Mouse (Mus musculus): ENCODE data around the gene Klk12. TPM values are rescaled to one million over a fixed set of nuclear protein-coding genes. Genes with fewer than 3 reads are reported as not detected.
A peak's percentile ranks its signal among the peaks of the same experiment; 100 is the strongest.

Gene Klk12
- total RNA-seq, 2 experiments from 2014 or later: not detected

DNA sequence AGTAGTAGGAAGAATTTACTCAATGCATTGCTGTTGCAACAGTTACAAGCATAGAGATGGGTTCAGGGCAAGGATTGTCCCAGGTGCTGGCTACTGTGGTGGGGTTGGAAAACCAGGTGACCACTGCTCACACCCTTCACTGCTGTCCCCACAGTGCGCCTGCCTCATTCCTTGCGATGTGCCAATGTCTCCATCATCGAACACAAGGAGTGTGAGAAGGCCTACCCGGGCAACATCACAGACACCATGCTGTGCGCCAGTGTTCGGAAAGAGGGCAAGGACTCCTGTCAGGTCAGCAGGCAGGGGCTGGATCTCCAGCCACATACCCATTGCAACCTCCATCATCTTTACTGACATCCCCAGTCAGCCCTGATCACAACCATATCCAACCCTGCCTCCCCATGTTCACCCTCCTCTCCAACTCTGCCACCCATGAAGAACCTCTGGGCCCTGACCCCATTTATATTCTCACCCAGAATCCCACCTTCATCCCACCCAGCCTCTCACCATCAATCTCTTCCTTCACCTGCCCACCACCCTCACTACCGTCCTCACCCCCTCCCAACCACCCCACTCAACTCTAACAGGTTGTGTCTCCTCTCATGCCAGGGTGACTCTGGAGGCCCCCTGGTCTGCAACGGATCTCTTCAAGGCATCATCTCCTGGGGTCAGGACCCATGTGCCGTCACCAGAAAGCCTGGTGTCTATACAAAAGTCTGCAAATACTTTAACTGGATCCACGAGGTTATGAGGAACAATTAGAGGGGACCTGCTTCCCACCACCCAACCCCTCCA lies 9.7 kb downstream of the Klk12 start:
- no peak overlapping the region for H3K4me3 ChIP-seq
- H3K27ac ChIP-seq: no peak overlapping the region
- TF ChIP-seq CTCF (IDR thresholded peaks at IDR 0.05): no peak
- no peak for DNase-seq
- intact Hi-C loops (cut with DNase I): no loop called here

GRCm38 (mm10) chr7:43780241-43780640 lies 11.5 kb downstream of the Klk12 start:
- no peak overlapping the region for H3K4me3 ChIP-seq
- no peak for TF ChIP-seq CTCF (IDR thresholded peaks at IDR 0.05)
- H3K27ac ChIP-seq: peak overlapping the region; percentile 3; the same call in 1 of the 2 replicates
- DNase-seq: no peak
- intact Hi-C loops (cut with DNase I): loop anchor here (5.0 kb wide), 1 partner anchor 98 kb away; no protein-coding TSS in a partner anchor

GRCm38 (mm10) chr7:43780746-43781145 lies 12.0 kb downstream of the Klk12 start, which contains the start of gene Klk10:
Klk10 (plus strand) TSS chr7:43781035.
- Histone ChIP-seq H3K27ac (peak within 1 kb of the TSS; percentile 3; the same call in 1 of the 2 replicates), H3K4me3 (peak within 1 kb of the TSS; percentile 13; the same call in 1 of the 2 replicates)
- DNase-seq: no peak
- TF ChIP-seq CTCF (IDR thresholded peaks at IDR 0.05): no peak
- intact Hi-C loops (cut with DNase I): loop anchor here (5.0 kb wide), 1 partner anchor 98 kb away; no protein-coding TSS in a partner anchor

- intact Hi-C loops (cut with DNase I): loop anchor here (5.0 kb wide), 1 partner anchor 99 kb away; no protein-coding TSS in a partner anchor
- no peak overlapping the region for H3K27ac ChIP-seq
- no peak for DNase-seq
- H3K4me3 ChIP-seq: no peak overlapping the region; the same call in 1 of the 2 replicates
- no peak for TF ChIP-seq CTCF (IDR thresholded peaks at IDR 0.05)
Measured at GRCm38 (mm10) chr7:43781541-43781940, 12.8 kb downstream of the Klk12 start.

- intact Hi-C loops (cut with DNase I): loop anchor here (5.0 kb wide), 1 partner anchor 100 kb away; no protein-coding TSS in a partner anchor
- peak; percentile 72 for TF ChIP-seq CTCF (IDR thresholded peaks at IDR 0.05)
- H3K4me3 ChIP-seq: peak overlapping the region; percentile 65
- DNase-seq: peak; percentile 78
- H3K27ac ChIP-seq: no peak overlapping the region
Measured at GRCm38 (mm10) chr7:43782275-43783265, 13.9 kb downstream of the Klk12 start.

DNA sequence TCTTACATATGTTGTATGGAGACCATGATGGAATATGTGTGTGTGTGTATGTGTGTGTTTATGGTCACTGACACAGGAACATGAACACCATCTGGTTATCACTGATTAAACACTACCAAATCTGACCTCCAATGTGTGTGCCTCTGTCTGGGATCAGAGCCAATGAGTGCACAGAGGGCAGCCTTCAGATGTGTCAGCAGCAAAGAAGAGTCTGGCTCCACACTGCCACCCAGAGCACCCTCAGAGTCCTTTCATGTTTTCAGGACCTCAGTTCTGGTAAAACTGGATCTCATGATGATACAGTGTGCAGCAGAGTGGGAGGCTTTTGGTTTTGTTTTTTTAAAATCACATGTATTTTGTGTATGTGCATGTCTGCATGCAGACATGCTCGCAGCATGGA lies 16.6 kb downstream of the Klk12 start:
- Histone ChIP-seq H3K27ac (no peak overlapping the region), H3K4me3 (no peak overlapping the region)
- intact Hi-C loops (cut with DNase I): no loop called here
- no peak; the same call in 1 of the 2 replicates for TF ChIP-seq CTCF (IDR thresholded peaks at IDR 0.05)
- DNase-seq: no peak

- H3K27ac ChIP-seq: no peak overlapping the region
- intact Hi-C loops (cut with DNase I): no loop called here
- H3K4me3 ChIP-seq: no peak overlapping the region
Measured at GRCm38 (mm10) chr7:43788096-43788495, 19.4 kb downstream of the Klk12 start.

DNA sequence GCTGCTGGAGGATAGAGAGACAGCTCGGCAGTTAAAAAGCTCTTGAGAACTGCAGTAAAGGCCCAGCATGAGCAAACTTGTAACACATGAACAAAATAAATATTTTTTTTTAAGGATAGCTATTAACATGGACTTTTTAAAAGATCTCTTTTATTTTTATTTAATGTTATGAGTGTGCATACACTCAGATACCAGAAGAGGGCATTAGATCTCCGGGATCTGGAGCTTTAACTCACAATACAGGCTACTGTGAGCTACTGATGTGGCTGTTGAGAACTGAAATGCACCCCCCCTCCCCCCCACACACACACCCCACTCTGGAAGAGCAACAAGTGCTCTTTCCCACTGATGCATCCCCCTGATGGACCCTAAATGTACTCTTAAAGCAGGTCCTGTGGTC lies 20.6 kb downstream of the Klk12 start:
- no peak overlapping the region for H3K4me3 ChIP-seq
- intact Hi-C loops (cut with DNase I): no loop called here
- no peak overlapping the region for H3K27ac ChIP-seq
- no peak for DNase-seq
- peak; percentile 27 for TF ChIP-seq CTCF (IDR thresholded peaks at IDR 0.05)

More at GRCm38 (mm10) chr7:43788096-43788495, 19.4 kb downstream of the Klk12 start:
- no peak for DNase-seq
- no peak for TF ChIP-seq CTCF (IDR thresholded peaks at IDR 0.05)

DNA sequence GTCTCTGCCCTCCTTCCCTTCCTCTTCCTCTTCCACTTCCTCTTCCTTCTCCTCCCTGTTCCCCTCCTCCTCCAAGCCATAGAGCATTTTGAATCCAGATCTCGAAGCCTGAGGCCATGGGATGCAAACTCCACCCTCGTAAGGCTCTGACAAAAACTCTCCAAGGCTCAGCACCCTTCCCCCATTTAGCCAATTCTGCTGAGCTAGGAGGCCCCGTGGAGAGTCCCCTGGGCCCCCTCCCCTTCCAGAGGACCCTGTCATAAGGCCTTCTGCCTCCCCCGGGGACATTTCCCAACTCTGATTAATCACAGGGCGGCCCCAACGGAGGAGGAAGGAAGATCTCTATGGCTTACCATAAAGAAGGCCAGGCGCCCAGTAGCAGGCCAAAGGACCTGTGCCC lies 22.9 kb downstream of the Klk12 start, which contains the start of gene Klk9:
Gene Klk9, plus strand, starts transcription at position 301 of the 400 bp plus-strand sequence.
- H3K27ac ChIP-seq: no peak within 1 kb of the TSS
- TF ChIP-seq CTCF (IDR thresholded peaks at IDR 0.05): no peak
- no peak within 1 kb of the TSS for H3K4me3 ChIP-seq
- intact Hi-C loops (cut with DNase I): no loop called here
- no peak for DNase-seq

- no peak for TF ChIP-seq CTCF (IDR thresholded peaks at IDR 0.05)
- intact Hi-C loops (cut with DNase I): no loop called here
- DNase-seq: no peak
- Histone ChIP-seq H3K4me3 (peak overlapping the region; percentile 72), H3K27ac (no peak overlapping the region)
Measured at GRCm38 (mm10) chr7:43796355-43796754, 27.7 kb downstream of the Klk12 start.

GRCm38 (mm10) chr7:43797333-43797769 lies 28.7 kb downstream of the Klk12 start, which contains the start of gene Klk8:
Klk8 (plus strand) TSS chr7:43797577.
- H3K4me3 ChIP-seq: peak within 1 kb of the TSS; percentile 72
- DNase-seq: peak; percentile 25

GRCm38 (mm10) chr7:43797844-43798462 lies 29.3 kb downstream of the Klk12 start:
- no peak for DNase-seq
- no peak for TF ChIP-seq CTCF (IDR thresholded peaks at IDR 0.05)
- intact Hi-C loops (cut with DNase I): no loop called here
- H3K4me3 ChIP-seq: peak overlapping the region; percentile 72
- peak overlapping the region; percentile 38 for H3K27ac ChIP-seq

More at GRCm38 (mm10) chr7:43797333-43797769, 28.7 kb downstream of the Klk12 start, which contains the start of gene Klk8:
- TF ChIP-seq CTCF (IDR thresholded peaks at IDR 0.05): no peak
- intact Hi-C loops (cut with DNase I): no loop called here
- H3K27ac ChIP-seq: peak within 1 kb of the TSS; percentile 38
